Mouse (Mus musculus) gastrocnemius, adult 18-20 months (tissue): ENCODE measurements around the gene Ccdc93. TPM values are rescaled to one million over a fixed set of nuclear protein-coding genes. Genes with fewer than 3 reads are reported as not detected.

ENCODE experiments used
- DNase-seq: peaks from one replicate; pipeline ENCODE4 v3.0.0; 2021; ENCODE audit warnings: low spot score
- long read RNA-seq, 2 experiments: library from polyadenylated mRNA; stranded (forward); transcript quantifications; one replicate each; pipeline ENCODE4 v2.0.0; 2021
- total RNA-seq, 2 experiments: library from RNA; stranded (reverse); gene quantifications; 2 replicates each; pipeline ENCODE4 v1.2.3; 2021

Ccdc93 gene
- total RNA-seq = 1 to 10 TPM; 8.3 to 8.9 TPM
- long read RNA-seq, experiment 1, partial matches to known transcripts = 1 of 2 reads
- long read RNA-seq, experiment 1, other reads (novel, unspliced or antisense) = 1 of 2 reads
- long read RNA-seq, experiment 2, full-length matches to known transcripts = 1 of 2 reads
- long read RNA-seq, experiment 2, partial matches to known transcripts = 0 of 2 reads
- long read RNA-seq, experiment 2, other reads (novel, unspliced or antisense) = 1 of 2 reads

DNA sequence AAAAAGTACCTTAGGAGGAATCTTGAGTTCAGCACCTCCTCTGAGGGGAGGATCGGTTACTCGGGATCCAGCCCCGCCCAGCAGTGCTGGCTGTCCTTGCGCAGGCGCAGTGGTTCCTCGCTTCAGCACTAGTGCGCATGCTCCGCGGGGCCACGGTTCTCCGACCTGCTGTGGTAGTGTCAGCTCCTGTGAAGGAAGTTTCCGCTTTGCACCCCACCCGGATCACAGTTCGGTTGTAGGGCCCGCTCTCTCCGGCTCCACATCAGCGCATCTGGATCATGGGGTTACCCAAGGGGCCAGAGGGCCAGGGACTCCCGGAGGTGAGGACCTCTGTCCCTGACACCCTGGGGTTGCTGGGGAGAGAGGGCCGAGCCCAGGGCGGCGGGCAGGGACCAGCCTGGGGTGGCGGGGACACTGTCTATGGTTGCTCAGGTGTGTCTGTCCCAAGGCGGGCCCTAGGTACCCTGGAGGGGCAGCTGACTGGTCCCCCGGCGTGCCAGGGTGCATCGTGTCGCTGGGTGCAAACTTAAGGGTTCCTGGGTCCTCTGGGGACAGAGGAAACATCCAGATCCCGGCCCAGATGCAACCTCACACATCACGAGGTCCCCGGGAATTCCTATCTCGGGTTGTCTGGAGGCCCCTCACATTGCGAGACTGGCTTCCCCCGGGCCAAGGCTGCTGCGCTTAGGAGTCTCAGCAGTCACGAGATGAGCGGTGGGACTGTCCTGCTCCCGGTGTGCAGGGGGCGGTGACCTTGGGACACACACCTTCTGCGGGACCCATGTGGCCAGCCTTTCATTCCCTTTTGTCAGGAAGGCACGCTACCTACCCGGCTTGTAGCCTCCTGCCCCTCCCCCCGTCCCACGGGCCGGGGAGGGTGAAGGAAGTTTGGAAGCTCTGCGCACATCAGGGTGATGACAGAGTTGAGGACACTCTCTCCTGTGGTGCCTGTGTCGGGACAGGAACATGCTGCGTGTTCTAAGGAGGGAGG, at the start of gene Ccdc93:
Gene Ccdc93 (plus strand): TSS at position 112 of the 991 bp plus-strand sequence.
- DNase-seq = peak; percentile 99

DNA sequence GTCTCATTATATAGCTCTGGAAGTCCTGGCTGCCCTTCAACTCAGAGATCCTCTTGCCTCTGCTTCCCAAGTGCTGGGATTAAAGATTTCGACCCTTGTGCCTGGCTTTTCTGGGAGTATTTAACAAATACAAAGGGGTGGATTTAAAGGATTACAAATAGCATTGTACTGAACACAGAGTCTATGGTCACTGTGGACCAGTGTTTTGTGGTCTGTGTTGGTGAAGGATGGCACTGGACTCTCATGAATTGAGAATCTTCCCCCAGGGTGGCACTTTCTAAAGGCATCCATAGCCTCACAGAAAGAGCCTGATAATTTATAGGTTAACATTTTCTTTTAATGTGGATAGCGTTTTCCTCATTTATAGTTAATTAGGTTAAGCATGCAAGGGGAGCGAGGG, 49.3 kb upstream of the Ccdc93 start:
- DNase-seq = no peak

DNA sequence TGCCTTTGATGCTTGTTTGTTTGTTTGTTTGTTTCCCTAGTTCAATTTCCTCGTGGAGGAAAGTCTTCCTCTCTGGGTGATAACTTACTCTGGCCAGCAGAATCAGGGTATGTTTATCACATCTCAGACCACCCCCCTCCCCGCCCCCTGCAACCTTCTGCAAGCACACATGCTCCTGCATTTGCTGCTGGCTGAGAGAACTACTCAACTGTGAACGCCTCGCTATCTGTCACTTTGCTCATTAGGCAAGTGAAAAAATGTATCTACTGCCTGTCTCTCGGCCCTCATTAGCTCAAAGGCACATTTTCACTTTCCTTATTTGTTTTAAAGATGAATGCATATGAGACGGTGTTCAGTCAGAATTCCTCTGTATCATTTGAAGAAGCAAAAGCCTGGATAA, 42.5 kb upstream of the Ccdc93 start:
- DNase-seq = no peak

DNA sequence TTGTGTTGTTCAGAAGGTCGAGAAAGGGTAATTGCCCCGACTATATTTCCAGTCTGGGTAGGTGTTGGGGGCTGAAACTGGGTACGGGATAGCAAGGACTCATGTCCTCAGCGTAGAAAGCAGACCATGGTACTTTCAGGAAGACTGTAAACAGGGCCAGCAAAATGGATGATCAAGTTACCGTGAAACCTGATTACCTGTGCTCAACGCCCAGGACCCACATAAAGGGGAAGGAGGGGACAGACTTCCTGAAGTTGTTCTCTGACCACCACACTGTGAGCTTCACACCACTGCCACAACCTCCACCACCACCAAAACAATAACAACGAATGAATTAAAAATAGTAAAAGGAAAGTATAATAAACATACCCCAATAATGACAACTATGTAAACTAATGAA, 42.1 kb upstream of the Ccdc93 start:
- DNase-seq = no peak

DNA sequence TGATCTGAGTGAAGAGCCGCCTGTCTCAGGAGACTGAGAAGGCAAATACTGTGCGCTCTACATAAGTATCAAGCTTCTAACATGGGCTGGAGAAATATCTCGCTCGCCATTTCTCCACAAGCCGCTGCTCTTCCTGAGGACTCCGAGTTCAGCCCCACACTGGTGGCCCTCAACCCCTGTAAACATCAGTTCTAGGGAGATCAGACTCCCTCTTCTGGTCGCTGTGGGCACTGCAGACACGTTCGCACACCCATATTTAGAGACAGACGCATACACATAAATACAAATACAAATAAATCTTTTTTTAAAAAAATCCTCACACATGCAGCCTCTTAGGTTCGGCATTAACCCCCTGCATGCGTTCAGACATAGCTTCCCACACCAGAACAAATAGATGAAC, 41.3 kb upstream of the Ccdc93 start:
- DNase-seq = no peak

DNA sequence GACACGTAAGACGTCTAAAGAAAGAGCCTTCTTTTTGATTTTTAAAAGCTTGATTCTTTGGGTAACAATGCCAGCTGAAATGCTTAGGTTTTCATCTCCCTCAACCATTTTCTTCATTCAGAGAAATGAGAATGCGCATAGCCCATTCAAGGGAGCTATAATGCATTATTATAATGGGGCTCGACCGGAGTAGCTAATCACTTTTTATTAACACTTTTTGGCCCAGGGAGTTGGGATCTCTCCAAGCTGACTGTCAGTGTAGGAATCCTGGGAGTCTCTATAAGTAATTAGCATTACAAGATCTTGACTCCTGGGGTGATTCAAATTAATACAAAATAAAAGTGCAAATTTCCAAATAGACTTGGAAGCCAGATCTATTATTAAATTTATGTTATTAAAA, 40.8 kb upstream of the Ccdc93 start:
- no peak for DNase-seq

DNA sequence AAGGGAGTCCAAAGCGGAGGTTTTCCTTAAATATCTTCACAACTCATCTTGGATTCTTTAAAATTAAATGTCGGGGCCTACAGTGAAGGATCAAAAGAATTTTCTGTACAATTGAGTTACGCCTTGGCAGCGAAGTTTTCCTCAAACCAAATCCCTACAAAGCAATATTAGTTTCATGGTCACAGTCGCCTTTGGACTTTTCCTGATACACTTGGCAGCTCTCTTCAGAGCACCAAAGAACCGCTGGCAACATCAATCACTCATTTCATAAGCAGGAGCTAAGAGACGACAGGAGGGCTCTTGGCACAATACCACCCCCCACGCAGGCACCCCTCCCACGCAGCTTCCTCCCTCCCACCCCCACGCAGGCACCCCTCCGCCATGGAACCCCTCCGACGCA, 40.4 kb upstream of the Ccdc93 start:
- no peak for DNase-seq

DNA sequence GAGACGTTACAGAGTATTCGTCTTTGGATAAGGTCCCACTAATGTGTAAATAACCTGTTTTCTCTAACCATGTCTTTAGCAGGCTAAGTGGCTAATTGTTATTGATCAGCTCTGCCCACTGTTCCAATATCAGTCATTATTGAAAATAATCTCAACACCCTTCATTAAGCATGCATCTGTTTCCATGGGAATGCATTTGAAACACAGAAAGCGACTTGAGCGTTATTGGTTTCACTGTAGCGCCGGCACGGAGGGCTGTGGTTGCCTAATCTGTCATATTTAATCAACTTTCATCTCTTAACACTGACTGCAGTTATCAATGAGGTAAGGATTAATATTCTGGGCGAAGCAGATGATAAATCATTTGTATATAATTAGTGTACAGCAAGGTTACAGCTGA, 40.0 kb upstream of the Ccdc93 start:
- no peak for DNase-seq

DNA sequence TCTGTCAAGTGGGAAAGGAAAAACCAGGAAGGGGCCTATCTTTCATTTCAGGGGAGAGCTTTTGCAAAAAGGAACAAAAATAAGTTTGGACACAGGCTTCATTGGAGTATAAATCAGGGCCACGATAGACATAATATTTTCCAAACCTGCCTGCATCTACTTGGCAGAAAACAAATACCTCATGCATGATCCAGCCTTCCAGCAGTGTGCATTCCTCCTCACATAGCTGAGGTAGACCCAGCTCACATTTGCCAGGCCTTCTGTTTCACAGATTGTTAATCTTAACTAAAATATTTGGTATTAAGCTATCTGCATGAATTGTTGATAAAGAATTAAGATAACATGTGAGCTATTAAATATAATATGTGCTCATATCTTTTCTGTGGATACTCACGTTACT, 37.7 kb upstream of the Ccdc93 start:
- DNase-seq = no peak

DNA sequence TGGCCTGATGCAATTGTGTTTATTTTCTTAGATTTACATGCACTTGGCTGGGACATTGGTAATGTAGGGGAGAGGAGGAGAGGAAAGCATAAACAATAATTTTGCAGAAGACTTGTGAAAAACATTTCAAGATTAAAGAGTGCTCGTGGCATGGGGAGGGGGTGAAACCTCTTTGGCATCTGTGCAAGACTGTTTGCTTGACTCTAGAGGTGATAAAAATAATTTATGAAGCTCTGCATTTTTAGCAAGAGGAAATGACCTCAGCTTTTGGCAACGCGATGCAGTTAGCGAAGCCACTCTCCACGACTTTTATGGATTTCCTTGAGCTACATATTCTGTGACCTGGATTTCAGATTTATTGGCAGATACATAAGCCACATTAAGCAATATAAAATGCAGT, 36.1 kb upstream of the Ccdc93 start:
- no peak for DNase-seq

DNA sequence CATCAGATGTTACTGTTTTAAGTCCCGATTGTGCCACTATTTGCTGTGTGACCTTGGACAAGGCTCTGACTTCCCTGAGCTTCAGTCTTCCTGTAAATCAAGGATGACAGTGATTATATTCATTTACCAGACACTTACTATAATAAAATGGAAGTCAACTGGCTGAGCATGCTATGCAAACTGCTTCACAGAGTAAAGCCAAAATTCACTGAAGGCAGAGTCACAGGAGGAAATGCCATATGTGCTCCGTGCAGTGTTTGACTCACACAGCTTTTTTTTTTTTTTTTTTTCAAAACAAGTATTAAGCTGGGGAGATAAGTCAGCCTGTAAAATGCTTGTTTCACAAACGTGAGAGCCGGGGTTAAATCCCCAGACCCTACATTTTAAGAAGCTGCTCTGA, 34.3 kb upstream of the Ccdc93 start:
- DNase-seq = no peak

DNA sequence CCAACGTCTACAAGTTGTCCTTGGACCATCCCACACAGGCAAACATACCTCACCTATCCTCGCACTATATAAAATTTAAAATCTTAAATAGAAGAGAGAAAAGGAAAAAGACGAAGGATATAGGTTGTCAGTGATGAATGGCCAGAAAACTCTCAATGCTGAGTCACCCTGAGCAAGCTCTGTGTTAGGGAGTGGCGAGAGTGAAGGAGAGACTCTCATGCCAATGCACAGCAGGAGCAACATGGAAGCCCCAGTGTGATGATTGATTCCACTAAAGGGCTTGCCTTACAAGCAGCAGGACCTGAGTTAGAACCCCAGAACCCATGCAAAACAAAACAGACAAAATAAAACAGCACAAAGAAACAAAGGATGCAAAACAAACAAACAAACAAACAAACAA, 32.6 kb upstream of the Ccdc93 start:
- DNase-seq = no peak

DNA sequence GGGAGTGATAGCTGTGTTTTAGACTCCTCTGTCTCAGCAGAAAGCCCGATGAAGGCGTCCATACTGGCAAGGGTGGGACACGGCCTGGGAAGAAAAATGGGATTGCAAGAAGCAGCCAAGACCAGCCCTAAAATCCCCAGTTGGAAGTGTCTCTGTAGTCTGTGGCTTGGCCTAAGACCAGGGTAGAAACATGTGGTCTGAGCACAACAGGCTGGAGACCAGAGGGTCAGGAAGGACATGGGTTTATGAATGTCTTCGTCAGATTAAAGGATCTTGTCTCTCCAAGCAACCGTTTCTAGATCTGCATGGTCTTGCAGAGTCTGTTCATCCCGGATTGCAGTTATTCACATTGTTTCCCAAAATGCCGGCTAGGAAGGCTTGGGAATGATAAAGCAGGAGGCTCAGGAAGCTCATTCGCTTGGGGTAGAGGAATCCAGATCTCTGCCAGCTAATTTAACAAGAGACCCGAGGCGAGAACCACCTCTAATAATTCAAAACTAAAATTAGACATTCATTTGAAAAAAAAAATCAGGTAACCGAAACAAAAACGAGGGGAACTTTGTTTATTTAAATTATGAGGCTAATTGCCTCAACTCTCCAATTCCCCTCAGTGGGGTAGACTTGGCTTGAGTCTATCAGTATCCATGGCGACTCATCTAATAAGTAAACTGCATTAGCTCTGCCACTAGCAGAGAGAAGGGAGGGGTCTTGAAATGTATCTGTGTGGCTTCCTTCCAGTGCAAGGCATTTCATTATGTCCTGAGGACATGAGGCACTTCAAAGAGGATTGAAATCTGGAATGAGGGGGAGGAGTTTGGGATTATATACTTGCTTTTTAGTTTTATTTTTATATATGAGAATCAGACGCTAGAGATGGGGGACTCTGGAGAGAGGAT, 31.6 kb upstream of the Ccdc93 start:
- no peak for DNase-seq

DNA sequence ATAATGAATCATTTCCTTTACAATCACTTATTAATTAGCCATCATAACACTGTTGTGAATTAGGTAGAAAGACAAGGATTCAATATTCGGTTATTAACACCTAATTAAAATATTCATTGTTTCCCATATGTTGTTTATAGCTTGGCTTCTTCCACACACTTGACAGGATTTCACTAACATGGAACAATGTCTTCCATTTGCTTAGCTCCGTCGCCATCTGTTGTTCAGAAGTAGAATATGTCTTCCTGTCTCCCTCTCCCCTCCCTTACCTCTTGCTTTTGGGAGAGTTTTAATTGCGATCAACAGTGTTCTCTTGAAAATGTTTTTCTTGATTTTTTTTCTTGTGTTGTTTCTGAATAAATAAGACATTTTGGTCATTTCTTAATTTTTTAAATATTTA, 30.6 kb upstream of the Ccdc93 start:
- DNase-seq = peak; percentile 24

DNA sequence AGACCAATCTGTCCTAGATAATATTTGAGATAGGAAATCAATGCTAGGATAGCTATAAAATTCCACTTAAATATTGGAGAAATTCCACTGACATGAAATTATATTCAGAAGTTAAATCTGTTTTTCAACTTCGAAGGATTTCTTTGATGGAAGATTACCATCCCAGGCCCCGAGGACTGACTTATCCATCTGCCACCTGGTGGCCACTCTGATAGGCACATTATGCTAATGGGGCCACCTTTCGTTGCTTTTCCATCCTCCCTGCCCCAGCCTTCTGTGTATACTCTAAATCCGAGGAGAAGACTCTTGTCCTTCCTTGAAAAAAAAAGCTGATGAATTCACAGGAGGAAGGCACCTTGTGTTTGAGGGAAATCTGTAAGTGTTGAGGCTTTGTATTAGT, 11.8 kb upstream of the Ccdc93 start:
- DNase-seq = no peak

DNA sequence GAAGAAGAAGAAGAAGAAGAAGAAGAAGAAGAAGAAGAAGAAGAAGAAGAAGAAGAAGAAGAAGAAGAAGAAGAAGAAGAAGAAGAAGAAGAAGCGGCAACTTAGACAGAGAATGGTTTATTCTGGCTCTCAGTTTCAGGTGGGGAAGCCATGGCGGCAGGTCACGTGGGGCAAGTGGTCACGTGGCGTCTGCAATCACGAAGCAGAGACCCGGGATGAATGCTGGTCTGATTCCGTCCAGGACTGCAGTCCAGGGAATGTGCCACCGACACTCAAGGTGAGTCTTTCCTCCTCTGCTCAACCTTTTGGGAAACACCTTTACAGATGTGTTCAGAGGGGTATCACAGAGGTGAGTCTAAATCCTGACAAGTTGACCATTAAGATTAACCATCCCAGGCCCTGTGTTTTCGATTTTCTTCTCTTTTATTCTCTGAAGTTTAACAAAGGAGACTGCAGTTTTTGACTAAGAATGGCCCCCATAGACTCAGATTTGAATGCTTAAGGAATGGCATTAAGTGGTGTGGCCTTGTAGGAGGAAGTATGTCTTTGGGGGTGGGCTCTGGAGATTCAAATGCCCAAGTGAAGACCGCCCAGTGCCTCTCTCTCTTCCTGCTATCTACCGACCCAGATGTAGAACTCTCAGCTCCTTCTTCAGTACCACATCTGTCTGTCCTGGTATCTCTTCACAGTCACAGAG, 11.1 kb upstream of the Ccdc93 start:
- DNase-seq = no peak

DNA sequence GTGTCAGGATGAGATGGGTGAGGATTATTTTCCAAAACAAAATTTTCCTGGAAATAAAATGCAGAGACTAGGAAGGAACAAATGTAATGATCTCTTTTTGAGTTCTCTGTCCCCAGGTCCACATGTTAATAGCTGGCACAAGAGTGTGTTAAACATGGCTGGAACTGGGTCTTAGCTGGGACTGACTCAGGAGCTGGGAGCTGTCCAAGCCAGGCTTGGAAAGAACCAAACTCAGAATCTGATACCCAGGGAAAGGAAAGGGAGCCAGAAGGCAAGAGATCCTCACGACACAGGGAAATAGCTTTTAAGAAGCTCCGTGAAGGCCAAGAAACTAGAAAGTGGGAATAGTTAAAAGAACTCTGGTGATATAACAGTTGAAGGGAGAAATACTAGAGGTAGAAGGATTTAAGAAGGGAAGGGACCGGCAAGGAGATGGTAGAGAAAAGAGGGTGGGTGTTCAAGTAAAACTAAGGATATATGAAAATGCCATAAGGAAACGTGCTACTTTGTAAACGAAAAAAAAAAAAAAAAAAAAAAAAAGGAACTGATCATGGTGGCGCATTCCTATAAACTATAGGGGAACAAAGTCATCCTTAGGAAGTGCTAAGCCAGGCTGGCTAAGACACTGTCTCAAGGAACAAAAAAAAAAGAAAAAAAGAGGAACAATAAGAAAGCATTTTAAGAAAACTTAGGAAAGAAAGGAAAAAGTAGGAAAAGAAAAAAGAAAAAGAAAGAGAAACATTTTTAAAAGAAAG, 489 bp upstream of the Ccdc93 start:
- peak; percentile 61 for DNase-seq

DNA sequence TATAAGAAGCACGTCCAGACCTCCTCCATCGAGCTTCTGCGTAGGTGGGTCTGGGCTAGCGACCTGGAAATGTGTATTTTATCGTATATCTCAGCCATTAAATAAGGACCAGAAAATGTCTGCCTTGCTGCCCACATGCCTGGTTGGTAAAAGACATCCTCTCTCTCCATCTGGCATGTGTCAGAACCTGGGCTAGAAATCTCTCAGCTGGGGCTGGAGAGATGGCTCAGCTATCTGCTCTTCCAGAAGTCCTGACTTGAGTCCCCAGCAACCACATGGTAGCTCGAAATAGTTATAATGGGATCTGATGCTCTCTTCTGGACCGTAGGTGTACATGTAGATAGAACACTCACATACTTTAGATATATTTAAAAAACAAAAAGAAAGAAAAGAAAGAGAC, 5.1 kb downstream of the Ccdc93 start:
- DNase-seq = no peak

DNA sequence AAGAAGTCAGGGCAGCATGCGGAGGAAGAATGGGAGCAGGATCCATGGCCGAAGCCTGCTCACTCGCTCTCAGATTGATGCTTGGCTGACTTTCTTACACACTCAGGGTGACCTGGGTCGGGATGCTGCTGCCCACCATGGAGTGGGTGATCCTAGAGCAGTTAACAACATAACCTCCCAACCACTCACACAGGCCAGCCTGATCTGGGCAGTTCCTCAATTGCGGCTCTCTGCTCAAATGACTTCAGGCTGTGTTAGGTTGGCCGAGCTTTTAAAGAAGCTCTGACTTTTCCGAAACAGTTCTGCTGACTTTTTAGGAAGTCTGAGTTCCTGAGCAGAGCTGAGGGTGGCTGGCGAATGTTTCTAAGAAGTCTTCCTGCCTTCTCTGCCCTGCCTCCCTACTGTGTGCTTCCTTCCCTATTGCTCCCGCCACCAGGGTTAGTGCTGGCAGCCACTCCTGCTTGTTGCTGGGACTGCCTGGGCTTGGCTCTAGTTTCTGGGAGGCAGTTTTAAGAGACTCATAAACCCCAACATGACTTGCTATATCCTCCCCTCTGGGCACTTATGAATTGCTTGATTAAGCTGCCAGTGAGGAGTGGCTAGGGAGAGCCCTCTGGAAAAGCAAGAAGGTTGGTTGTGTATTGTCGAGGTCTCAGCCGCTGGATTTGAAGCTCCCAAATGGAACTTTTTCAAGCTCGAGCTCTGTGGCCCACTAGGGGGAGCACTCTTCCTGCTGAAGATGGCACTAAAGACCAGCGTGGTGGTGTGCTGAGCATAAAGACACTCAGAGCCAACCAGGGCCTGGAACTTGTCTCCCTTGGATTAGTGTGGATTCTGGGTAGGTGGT, 9.9 kb downstream of the Ccdc93 start:
- peak; percentile 56 for DNase-seq

DNA sequence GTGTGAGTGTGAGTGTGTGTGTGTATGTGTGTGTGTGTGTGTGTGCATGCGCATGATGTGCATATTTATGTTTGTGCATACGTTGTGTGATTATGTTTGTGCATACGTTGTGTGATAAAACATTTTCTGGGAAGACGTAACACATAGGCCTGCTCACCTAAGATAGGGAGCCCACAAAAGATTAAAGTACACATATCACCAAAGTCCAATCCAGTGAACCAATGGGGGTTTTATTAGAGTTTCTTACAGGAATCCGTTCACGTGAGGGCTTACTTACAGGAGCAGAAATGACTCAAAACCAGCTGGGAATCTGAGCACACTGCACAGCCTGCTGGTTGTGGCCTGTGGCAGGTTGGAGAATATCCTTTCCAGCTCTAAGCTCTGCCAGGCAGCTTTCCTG, 13.3 kb downstream of the Ccdc93 start:
- no peak for DNase-seq
